Mouse (Mus musculus): ENCODE data around the gene Micu1. TPM values are rescaled to one million over a fixed set of nuclear protein-coding genes. Genes with fewer than 3 reads are reported as not detected.

Micu1 gene
- polyA plus RNA-seq, 1 experiment = 22.9 TPM

DNA sequence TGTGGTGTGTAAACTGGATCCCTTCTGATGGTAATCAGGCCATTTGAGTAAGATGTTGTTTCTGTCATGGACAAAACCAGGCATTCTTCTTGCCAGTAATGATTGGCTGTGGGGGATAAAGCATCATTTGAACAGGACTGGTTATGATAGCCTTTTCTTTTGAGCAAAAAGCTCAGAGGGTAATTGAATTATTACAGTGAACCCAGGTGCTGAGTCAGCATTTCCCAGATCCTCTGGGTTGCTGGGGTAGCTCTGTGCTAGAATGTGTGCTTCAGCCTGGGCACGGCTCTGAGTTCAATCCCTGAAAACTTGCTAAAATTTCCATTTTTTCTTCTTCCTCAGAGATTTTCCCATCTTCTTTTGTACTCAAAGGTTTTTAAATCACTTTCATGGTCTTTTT is 52.6 kb downstream of the Micu1 start:
- TF ChIP-seq POLR2A (IDR thresholded peaks at IDR 0.05; ENCODE audit: insufficient read depth, low read length) (no peak), CTCF (IDR thresholded peaks at IDR 0.05; ENCODE audit: low read depth, low read length) (no peak), EP300 (IDR thresholded peaks at IDR 0.05; ENCODE audit: insufficient read depth, low read depth, low read length) (no peak)

DNA sequence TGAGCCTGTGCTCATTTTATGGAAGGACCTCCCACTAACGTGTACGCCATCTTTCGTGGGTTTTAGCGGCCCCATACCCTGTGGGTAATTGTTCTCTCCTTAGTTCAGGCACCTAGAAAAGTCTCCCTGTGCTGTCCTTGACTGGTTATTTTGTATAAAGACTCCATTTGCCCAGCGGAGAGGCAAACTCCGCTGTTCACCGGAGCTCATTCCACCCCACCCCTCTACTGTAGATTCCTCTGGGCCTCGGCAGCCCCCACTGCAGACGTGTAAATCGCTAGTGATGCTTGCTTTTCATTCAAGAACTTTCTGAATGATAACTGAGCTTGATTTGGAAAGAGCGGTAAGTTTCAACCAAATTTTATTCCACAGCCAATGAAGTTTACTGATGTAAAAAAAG is 53.4 kb downstream of the Micu1 start:
- no peaks in the 10 kb centered on the region for H3K9me3 ChIP-seq (replicated peaks; ENCODE audit: control insufficient read depth, insufficient read depth, low read length, poor library complexity, severe bottlenecking)
- H3K36me3 ChIP-seq (ENCODE audit: control insufficient read depth, insufficient read depth, low read length, poor library complexity, severe bottlenecking) = no peaks in the 10 kb centered on the region
- no peak overlapping the region for H3K4me3 ChIP-seq (ENCODE audit: low read depth, low read length)
- no peak overlapping the region for H3K27ac ChIP-seq (ENCODE audit: insufficient read depth, low read length)
- H3K9ac ChIP-seq (ENCODE audit: low read depth, poor library complexity, severe bottlenecking) = no peak overlapping the region
- peaks cover 6% of the 10 kb centered on the region for H3K4me1 ChIP-seq (ENCODE audit: control insufficient read depth, insufficient read depth, low read length)
- TF ChIP-seq CTCF (IDR thresholded peaks at IDR 0.05; ENCODE audit: low read depth, low read length) (no peak), POLR2A (IDR thresholded peaks at IDR 0.05; ENCODE audit: insufficient read depth, low read length) (no peak), EP300 (IDR thresholded peaks at IDR 0.05; ENCODE audit: insufficient read depth, low read depth, low read length) (no peak)
- H3K27me3 ChIP-seq (ENCODE audit: control insufficient read depth, insufficient read depth, low read length, poor library complexity, severe bottlenecking) = no peaks in the 10 kb centered on the region

More for the DNA sequence above, 52.6 kb downstream of the Micu1 start:
- Histone ChIP-seq H3K9me3 (replicated peaks; ENCODE audit: control insufficient read depth, insufficient read depth, low read length, poor library complexity, severe bottlenecking) (no peaks in the 10 kb centered on the region), H3K36me3 (ENCODE audit: control insufficient read depth, insufficient read depth, low read length, poor library complexity, severe bottlenecking) (no peaks in the 10 kb centered on the region), H3K9ac (ENCODE audit: low read depth, poor library complexity, severe bottlenecking) (no peak overlapping the region), H3K4me1 (ENCODE audit: control insufficient read depth, insufficient read depth, low read length) (peaks cover 6% of the 10 kb centered on the region), H3K4me3 (ENCODE audit: low read depth, low read length) (no peak overlapping the region), H3K27me3 (ENCODE audit: control insufficient read depth, insufficient read depth, low read length, poor library complexity, severe bottlenecking) (no peaks in the 10 kb centered on the region), H3K27ac (ENCODE audit: insufficient read depth, low read length) (no peak overlapping the region)

DNA sequence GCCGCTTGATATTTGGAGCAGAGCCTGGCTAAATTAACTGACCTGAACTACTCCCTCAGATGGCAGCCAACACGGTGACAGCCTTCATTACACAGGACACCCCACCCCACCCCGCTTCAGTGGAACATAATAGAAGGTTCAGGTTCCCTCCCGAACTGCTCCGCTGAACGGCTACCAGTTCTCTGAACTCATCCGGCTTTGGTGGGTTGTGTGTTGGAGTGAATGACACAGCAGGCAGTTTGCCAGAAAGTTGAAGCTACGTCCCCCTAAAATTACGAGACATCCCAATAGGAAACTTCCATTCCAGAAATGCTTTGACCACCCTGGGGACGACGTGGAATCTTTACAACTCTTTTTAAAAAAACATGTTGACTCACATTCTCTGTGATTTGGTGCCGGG is 53.8 kb downstream of the Micu1 start:
- H3K4me1 ChIP-seq (ENCODE audit: control insufficient read depth, insufficient read depth, low read length) = peaks cover 6% of the 10 kb centered on the region
- H3K27me3 ChIP-seq (ENCODE audit: control insufficient read depth, insufficient read depth, low read length, poor library complexity, severe bottlenecking) = no peaks in the 10 kb centered on the region
- no peak overlapping the region for H3K9ac ChIP-seq (ENCODE audit: low read depth, poor library complexity, severe bottlenecking)
- no peak overlapping the region for H3K4me3 ChIP-seq (ENCODE audit: low read depth, low read length)
- no peaks in the 10 kb centered on the region for H3K36me3 ChIP-seq (ENCODE audit: control insufficient read depth, insufficient read depth, low read length, poor library complexity, severe bottlenecking)
- no peaks in the 10 kb centered on the region for H3K9me3 ChIP-seq (replicated peaks; ENCODE audit: control insufficient read depth, insufficient read depth, low read length, poor library complexity, severe bottlenecking)
- TF ChIP-seq POLR2A (IDR thresholded peaks at IDR 0.05; ENCODE audit: insufficient read depth, low read length) = no peak
- TF ChIP-seq CTCF (IDR thresholded peaks at IDR 0.05; ENCODE audit: low read depth, low read length) = no peak
- TF ChIP-seq EP300 (IDR thresholded peaks at IDR 0.05; ENCODE audit: insufficient read depth, low read depth, low read length) = no peak
- no peak overlapping the region for H3K27ac ChIP-seq (ENCODE audit: insufficient read depth, low read length)

DNA sequence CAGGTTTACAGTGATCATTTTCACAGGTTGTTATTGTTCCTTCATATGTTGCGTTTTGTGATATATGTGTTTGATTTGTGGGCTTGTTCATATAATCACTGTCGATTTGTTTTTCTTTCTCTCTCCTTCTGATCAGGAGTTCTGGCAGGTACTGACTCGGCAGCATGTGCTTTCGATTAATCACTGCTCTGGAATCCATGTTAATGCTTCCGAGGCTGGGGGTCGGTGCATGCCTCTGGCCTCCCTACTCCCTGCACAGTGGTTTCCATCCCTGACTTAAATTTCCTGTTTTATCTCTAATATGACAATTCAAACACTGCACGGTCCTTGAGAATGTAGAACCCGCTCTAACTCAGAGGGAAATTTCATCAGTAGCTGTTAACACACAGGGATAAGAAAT is 54.3 kb downstream of the Micu1 start:
- no peaks in the 10 kb centered on the region for H3K9me3 ChIP-seq (replicated peaks; ENCODE audit: control insufficient read depth, insufficient read depth, low read length, poor library complexity, severe bottlenecking)
- H3K9ac ChIP-seq (ENCODE audit: low read depth, poor library complexity, severe bottlenecking) = no peak overlapping the region
- no peak overlapping the region for H3K4me3 ChIP-seq (ENCODE audit: low read depth, low read length)
- peaks cover 6% of the 10 kb centered on the region for H3K4me1 ChIP-seq (ENCODE audit: control insufficient read depth, insufficient read depth, low read length)
- H3K27me3 ChIP-seq (ENCODE audit: control insufficient read depth, insufficient read depth, low read length, poor library complexity, severe bottlenecking) = no peaks in the 10 kb centered on the region
- H3K36me3 ChIP-seq (ENCODE audit: control insufficient read depth, insufficient read depth, low read length, poor library complexity, severe bottlenecking) = no peaks in the 10 kb centered on the region
- H3K27ac ChIP-seq (ENCODE audit: insufficient read depth, low read length) = no peak overlapping the region
- no peak for TF ChIP-seq CTCF (IDR thresholded peaks at IDR 0.05; ENCODE audit: low read depth, low read length)

DNA sequence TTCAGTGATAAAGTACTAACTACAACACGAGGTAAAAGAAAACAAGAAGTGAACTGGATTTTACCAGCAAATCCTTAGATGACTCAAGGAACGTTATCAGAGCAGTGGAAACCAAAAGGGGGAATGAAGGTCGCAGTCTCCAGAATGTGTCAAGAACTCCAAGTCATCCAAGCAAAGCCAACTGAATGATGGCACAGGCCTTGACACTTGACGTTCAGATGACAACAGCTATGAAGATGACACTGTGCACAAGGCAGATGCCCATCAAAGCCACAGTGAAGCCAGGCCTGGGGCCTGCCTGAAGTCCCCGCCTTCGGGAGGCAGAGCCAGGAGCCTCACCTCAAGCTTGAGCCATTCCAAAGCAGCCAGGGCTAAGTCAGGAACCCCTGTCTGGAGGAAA is 62.5 kb downstream of the Micu1 start:
- H3K36me3 ChIP-seq (ENCODE audit: control insufficient read depth, insufficient read depth, low read length, poor library complexity, severe bottlenecking) = no peaks in the 10 kb centered on the region
- no peak overlapping the region for H3K4me3 ChIP-seq (ENCODE audit: low read depth, low read length)

DNA sequence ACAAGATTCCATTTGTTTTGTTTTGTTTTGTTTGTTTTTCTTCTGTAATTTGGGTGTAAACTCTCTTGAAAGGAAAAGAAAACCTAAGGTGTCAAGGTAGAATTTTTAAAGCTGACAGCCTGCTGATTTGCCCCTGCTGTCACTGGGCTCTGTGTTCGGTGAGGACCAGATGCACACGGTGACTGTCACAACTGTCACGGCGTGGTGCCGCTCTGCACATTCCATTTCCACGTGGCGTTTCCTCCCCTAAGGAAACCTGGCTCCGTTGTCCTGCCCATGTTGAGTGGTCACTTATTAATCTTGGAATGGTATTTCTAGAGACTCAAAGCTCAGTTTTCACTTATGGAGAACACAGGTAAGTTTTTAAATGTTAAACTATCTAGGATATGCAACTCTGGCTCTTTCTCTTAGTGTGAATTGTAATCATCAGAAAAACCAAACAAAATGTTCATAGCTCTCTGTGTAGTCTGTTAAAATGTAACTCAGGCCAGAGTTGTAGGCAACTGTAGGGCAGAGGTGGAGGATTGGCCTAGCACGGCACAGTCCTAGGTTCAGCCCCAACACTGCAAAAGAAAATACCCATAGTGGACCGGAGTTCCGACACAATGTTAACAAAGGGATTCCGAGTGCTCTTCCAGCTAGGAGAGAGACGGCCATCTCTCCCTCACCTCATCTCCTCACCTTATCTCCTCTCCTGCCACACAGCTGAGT is 66.2 kb downstream of the Micu1 start:
- H3K9me3 ChIP-seq (replicated peaks; ENCODE audit: control insufficient read depth, insufficient read depth, low read length, poor library complexity, severe bottlenecking) = no peaks in the 10 kb centered on the region
- H3K4me1 ChIP-seq (ENCODE audit: control insufficient read depth, insufficient read depth, low read length) = no peaks in the 10 kb centered on the region
- H3K36me3 ChIP-seq (ENCODE audit: control insufficient read depth, insufficient read depth, low read length, poor library complexity, severe bottlenecking) = no peaks in the 10 kb centered on the region
- H3K4me3 ChIP-seq (ENCODE audit: low read depth, low read length) = no peak overlapping the region
- H3K27me3 ChIP-seq (ENCODE audit: control insufficient read depth, insufficient read depth, low read length, poor library complexity, severe bottlenecking) = no peaks in the 10 kb centered on the region
- H3K27ac ChIP-seq (ENCODE audit: insufficient read depth, low read length) = no peak overlapping the region
- TF ChIP-seq EP300 (IDR thresholded peaks at IDR 0.05; ENCODE audit: insufficient read depth, low read depth, low read length) (no peak), POLR2A (IDR thresholded peaks at IDR 0.05; ENCODE audit: insufficient read depth, low read length) (no peak), CTCF (IDR thresholded peaks at IDR 0.05; ENCODE audit: low read depth, low read length) (no peak)
- H3K9ac ChIP-seq (ENCODE audit: low read depth, poor library complexity, severe bottlenecking) = no peak overlapping the region

More for the DNA sequence above, 62.5 kb downstream of the Micu1 start:
- Histone ChIP-seq H3K9ac (ENCODE audit: low read depth, poor library complexity, severe bottlenecking) (no peak overlapping the region), H3K27ac (ENCODE audit: insufficient read depth, low read length) (no peak overlapping the region), H3K27me3 (ENCODE audit: control insufficient read depth, insufficient read depth, low read length, poor library complexity, severe bottlenecking) (no peaks in the 10 kb centered on the region), H3K9me3 (replicated peaks; ENCODE audit: control insufficient read depth, insufficient read depth, low read length, poor library complexity, severe bottlenecking) (no peaks in the 10 kb centered on the region), H3K4me1 (ENCODE audit: control insufficient read depth, insufficient read depth, low read length) (no peaks in the 10 kb centered on the region)
- no peak for TF ChIP-seq POLR2A (IDR thresholded peaks at IDR 0.05; ENCODE audit: insufficient read depth, low read length)
- TF ChIP-seq CTCF (IDR thresholded peaks at IDR 0.05; ENCODE audit: low read depth, low read length) = no peak
- TF ChIP-seq EP300 (IDR thresholded peaks at IDR 0.05; ENCODE audit: insufficient read depth, low read depth, low read length) = no peak

Measured in ES-Bruce4 (cell line).